Mouse (Mus musculus) testis, adult 2 months (tissue): ENCODE data around the gene Rpl9-ps6. TPM values are rescaled to one million over a fixed set of nuclear protein-coding genes. Genes with fewer than 3 reads are reported as not detected.

Source experiments
- H3K27ac ChIP-seq: fragments of 200-500 bp; 2 replicates; pipeline ENCODE4 v1.5.1; 2012; ENCODE audit warnings: low read depth, low read length; ENCODE audit not compliant: control insufficient read depth, insufficient read depth
- H3K27me3 ChIP-seq: fragments of 200-500 bp; 2 replicates; pipeline ENCODE4 v1.6.1; 2012; ENCODE audit warnings: mild to moderate bottlenecking, low read length, moderate library complexity; ENCODE audit not compliant: control insufficient read depth, insufficient read depth
- H3K36me3 ChIP-seq: fragments of 200-500 bp; 2 replicates; pipeline ENCODE4 v1.6.1; 2012; ENCODE audit warnings: mild to moderate bottlenecking, low read length; ENCODE audit not compliant: control insufficient read depth, insufficient read depth
- H3K4me1 ChIP-seq: fragments of 200-500 bp; 2 replicates; pipeline ENCODE4 v1.6.1; 2012; ENCODE audit warnings: low read length; ENCODE audit not compliant: control insufficient read depth, insufficient read depth
- H3K4me3 ChIP-seq: fragments of 200-500 bp; 2 replicates; pipeline ENCODE4 v1.5.1; 2012; ENCODE audit warnings: low read depth, mild to moderate bottlenecking, low read length, moderate library complexity, mixed read lengths; ENCODE audit not compliant: control insufficient read depth
- CTCF ChIP-seq: fragments of 200-500 bp; IDR thresholded peaks from 2 replicates; pipeline ENCODE4 v1.5.1; 2012; ENCODE audit warnings: low read depth, mild to moderate bottlenecking, inconsistent platforms, low read length, moderate library complexity; ENCODE audit not compliant: control insufficient read depth, insufficient read depth, insufficient replicate concordance
- POLR2A ChIP-seq: fragments of 200-500 bp; IDR thresholded peaks from 2 replicates; pipeline ENCODE4 v1.6.1; 2012; ENCODE audit warnings: low read depth, mild to moderate bottlenecking, inconsistent platforms, low read length, moderate library complexity; ENCODE audit not compliant: control insufficient read depth
- polyA plus RNA-seq: library from polyadenylated mRNA; depleted of rRNA; stranded (reverse); fragments of >200 nt; gene quantifications from 2 replicates; pipeline ENCODE4 v1.2.3, GENCODE M21; 2012; rRNA removed

Rpl9-ps6 gene
- polyA plus RNA-seq, 1 experiment = 4.6 TPM

DNA sequence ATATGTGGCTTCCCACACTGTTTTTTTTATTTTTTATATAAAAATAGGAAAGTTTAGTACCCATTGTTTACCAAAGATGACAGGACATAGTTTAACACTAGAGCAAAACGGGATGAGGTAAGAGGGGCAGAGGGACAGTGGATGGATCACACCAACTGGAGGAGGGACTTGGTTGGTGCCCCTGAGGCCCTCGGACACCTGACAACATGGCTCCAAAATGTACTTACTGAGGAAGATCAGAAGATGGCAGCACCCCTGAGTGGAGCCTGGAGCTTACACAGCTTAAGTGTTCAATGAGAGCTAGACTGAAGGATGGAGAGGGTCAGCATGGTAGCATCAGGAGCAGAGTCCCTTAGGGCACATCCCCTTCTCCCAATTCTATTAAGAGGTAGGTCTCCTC is 27.0 kb downstream of the Rpl9-ps6 start:
- no peak overlapping the region for H3K4me3 ChIP-seq
- H3K36me3 ChIP-seq = no peaks in the 10 kb centered on the region
- peaks cover 2% of the 10 kb centered on the region; the same call in 1 of the 2 replicates for H3K4me1 ChIP-seq
- H3K27ac ChIP-seq = no peak overlapping the region
- no peaks in the 10 kb centered on the region for H3K27me3 ChIP-seq
- TF ChIP-seq POLR2A (no peak), CTCF (no peak)

DNA sequence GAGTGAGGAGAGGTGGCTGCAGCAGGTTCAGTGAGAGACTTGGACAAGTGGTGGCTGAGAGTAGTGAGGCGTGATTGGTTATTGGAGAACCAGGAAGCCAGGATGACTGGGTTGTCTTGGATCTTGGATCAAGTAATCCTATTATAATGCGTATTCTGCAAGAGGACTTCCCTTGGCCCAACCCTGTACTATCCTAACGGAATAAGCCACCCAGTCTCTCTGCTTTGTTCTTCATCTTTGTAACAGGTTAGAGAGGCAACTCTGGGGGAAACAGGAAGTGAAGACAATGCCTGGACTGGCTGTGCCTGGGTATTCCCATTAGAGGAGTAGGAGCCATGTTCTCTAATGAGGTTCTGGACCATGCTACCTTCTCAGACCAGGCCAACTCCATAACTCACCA is 40.5 kb downstream of the Rpl9-ps6 start:
- Histone ChIP-seq H3K36me3 (no peaks in the 10 kb centered on the region), H3K4me1 (no peaks in the 10 kb centered on the region), H3K27ac (no peak overlapping the region), H3K4me3 (no peak overlapping the region), H3K27me3 (no peaks in the 10 kb centered on the region)
- TF ChIP-seq POLR2A (no peak), CTCF (no peak)

DNA sequence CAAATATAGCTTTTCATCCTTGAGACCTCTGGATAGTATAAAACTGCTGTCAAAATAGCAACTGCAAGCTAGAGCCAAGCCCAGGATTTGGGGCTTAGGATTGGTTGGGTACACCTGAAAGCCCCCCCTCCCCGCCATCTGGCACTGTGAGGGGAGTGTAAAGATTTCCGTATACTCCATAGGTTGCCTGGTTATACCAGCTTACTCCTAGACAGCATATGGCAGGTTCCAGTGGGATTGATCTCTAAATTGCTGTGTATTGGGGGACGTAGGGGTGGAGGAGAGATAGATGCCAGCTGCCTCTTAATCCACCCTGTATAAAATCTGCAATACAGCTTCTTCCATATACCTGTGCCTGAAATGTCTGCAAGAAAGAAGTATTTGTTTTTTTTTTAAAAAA is 41.7 kb downstream of the Rpl9-ps6 start:
- no peak for TF ChIP-seq POLR2A
- TF ChIP-seq CTCF = no peak
- Histone ChIP-seq H3K27ac (no peak overlapping the region), H3K27me3 (no peaks in the 10 kb centered on the region), H3K4me1 (no peaks in the 10 kb centered on the region), H3K36me3 (no peaks in the 10 kb centered on the region), H3K4me3 (no peak overlapping the region)

DNA sequence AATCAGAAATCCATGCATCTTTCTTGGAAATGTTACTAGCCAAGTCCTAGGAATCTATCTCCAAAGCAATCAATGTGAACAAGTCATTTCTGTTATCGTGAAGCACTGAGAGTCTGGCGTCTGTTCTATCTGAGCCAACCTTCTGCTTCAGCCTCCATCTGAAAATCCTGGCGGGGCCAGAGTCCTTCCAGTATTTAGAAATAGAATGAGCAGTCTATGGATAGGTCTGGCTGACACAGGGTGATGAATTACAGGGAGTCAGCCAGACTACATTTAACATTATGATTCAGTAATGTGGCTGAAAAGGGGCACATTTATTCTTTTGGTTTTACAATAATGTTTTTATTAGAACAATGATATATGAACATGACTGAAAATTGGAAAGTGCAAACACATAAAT is 47.3 kb downstream of the Rpl9-ps6 start:
- no peaks in the 10 kb centered on the region for H3K27me3 ChIP-seq
- TF ChIP-seq POLR2A = no peak
- H3K36me3 ChIP-seq = no peaks in the 10 kb centered on the region
- H3K4me3 ChIP-seq = no peak overlapping the region
- no peak overlapping the region for H3K27ac ChIP-seq
- no peaks in the 10 kb centered on the region for H3K4me1 ChIP-seq

DNA sequence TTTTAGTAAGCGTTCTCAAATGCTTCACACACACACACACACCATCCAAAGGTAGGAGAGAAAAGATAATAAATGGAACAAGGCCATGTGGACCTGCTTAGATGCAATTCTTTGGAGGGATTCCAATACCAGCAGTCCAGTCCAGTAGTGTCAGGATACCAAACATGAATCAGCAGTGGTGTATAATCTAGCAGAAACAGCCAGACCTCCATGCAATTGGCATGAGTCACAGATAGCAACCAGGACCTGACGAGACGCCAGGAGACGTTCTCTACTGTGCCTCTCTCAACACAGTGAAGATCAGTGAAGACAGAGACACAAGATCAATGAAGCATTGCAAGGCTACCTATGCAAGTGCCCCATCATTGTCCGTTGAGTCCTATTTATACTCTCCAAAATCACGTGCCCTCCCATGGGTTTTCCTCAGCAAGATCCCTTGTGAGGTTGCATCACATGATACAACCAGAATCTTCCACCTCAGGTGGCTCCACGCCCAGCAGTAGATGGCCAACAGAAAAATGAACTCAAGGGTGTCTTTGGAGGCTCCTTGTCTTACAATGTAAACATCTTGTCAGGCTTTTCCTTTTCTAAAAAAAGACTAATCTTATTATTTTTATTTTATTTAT is 49.6 kb downstream of the Rpl9-ps6 start:
- Histone ChIP-seq H3K27ac (no peak overlapping the region), H3K27me3 (no peaks in the 10 kb centered on the region)
- TF ChIP-seq CTCF (no peak), POLR2A (no peak)

More for the DNA sequence above, 49.6 kb downstream of the Rpl9-ps6 start:
- H3K4me3 ChIP-seq = no peak overlapping the region
- H3K36me3 ChIP-seq = no peaks in the 10 kb centered on the region
- no peaks in the 10 kb centered on the region for H3K4me1 ChIP-seq

Other genes starting within 250 kb of the Rpl9-ps6 start
- gene Sgms1, start 76.9 kb downstream of the Rpl9-ps6 start, polyA plus RNA-seq = 239 and 243 TPM in 2 replicates
- gene Minpp1, start 19.2 kb upstream of the Rpl9-ps6 start, polyA plus RNA-seq = 8.8 and 10.5 TPM in 2 replicates
- gene Papss2, start 129.2 kb upstream of the Rpl9-ps6 start, polyA plus RNA-seq = 1.6 and 1.7 TPM in 2 replicates